Mouse (Mus musculus) hindbrain, postnatal 0 days (tissue): Measurements from ENCODE around the gene Ppfibp2. TPM values are rescaled to one million over a fixed set of nuclear protein-coding genes. Genes with fewer than 3 reads are reported as not detected.

Experiments
- ATAC-seq: fragments of 200-750 bp; cut with Nextera tagmentation; 2 replicates; pipeline ENCODE4 v1.8.0; 2017; ENCODE audit warnings: mild to moderate bottlenecking, moderate TSS enrichment, moderate library complexity
- DNase-seq: peaks from one replicate; pipeline ENCODE4 v3.0.0-alpha.2; 2015; ENCODE audit warnings: low spot score
- H3K27ac ChIP-seq: fragments of 300-500 bp; sonication (generic); 2 replicates; pipeline ENCODE4 v1.5.1; 2014; ENCODE audit warnings: mild to moderate bottlenecking
- H3K27me3 ChIP-seq: fragments of 300-500 bp; sonication (generic); 2 replicates; pipeline ENCODE4 v1.6.1; 2014; ENCODE audit warnings: low read length, mixed read lengths; ENCODE audit not compliant: insufficient read depth
- H3K36me3 ChIP-seq: fragments of 300-500 bp; sonication (generic); 2 replicates; pipeline ENCODE4 v1.6.1; 2014; ENCODE audit warnings: low read length, mixed read lengths; ENCODE audit not compliant: insufficient read depth
- H3K4me1 ChIP-seq: fragments of 300-500 bp; sonication (generic); 2 replicates; pipeline ENCODE4 v1.6.1; 2014; ENCODE audit warnings: antibody characterized with exemption, low read length, mixed read lengths; ENCODE audit not compliant: insufficient read depth
- H3K4me2 ChIP-seq: fragments of 300-500 bp; sonication (generic); 2 replicates; pipeline ENCODE4 v1.6.1; 2014; ENCODE audit warnings: low read depth, mild to moderate bottlenecking, low read length, moderate library complexity, mixed read lengths
- H3K4me3 ChIP-seq: fragments of 300-500 bp; sonication (generic); 2 replicates; pipeline ENCODE4 v1.5.1; 2014; ENCODE audit warnings: low read length
- H3K9ac ChIP-seq: fragments of 300-500 bp; sonication (generic); replicated peaks from 2 replicates; pipeline ENCODE4 v1.6.1; 2014; ENCODE audit warnings: mild to moderate bottlenecking, low read length, moderate library complexity, mixed read lengths
- H3K9me3 ChIP-seq: fragments of 300-500 bp; sonication (generic); 2 replicates; pipeline ENCODE4 v1.6.1; 2016; ENCODE audit warnings: low read length, mixed read lengths
- CTCF ChIP-seq: IDR thresholded peaks from 2 replicates; pipeline ENCODE4 v1.5.1; 2016; ENCODE audit warnings: antibody characterized with exemption, control low read depth, low read depth
- WGBS: fragments of 180-500 bp; shearing (Covaris S2); extraction: QIAGEN DNeasy Blood & Tissue Kit; methylation state at CpG from one replicate; pipeline ENCODE4 v1.1.7; 2014; 5-methylcytosine and 5-hydroxymethylcytosine counted together
- polyA plus RNA-seq: library from polyadenylated mRNA; unstranded; fragments of >200 nt; fragmentation: Nextera tagmentation; extraction: Ambion mirVana; gene quantifications from 2 replicates; pipeline ENCODE4 v1.2.1, GENCODE M21; 2015
- total RNA-seq: library from RNA; depleted of rRNA; stranded (reverse); fragments of >200 nt; gene quantifications from 2 replicates; pipeline ENCODE4 v1.2.3, GENCODE M21; 2014

Gene Ppfibp2
- total and polyA plus RNA-seq, 2 experiments from 2014 or later: 2.3 to 3.4 TPM

DNA sequence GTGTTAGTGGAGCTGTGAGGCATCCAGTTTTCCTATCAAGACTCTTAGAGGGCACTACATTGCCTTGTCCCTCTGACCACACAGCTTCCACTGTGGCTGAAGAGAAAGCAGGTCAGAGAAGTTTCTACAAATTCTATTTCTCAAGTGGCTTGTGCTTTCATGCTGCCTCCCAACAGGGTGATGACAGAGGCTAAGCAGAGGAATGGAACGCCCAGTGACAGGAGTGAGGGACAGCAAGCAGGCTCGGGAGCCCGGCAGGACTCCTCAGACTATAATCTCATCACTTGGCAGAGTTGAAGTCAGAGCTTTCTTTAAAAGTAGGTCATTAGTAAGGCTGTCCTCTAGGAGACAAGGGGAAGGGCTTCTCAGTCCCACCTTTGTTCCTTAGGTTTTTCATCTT is 160.9 kb downstream of the Ppfibp2 start:
- Histone ChIP-seq H3K4me3 (no peak overlapping the region), H3K4me1 (peaks cover 2% of the 10 kb centered on the region; the same call in 1 of the 2 replicates), H3K9ac (no peak overlapping the region), H3K27me3 (no peaks in the 10 kb centered on the region), H3K4me2 (no peak overlapping the region), H3K36me3 (no peaks in the 10 kb centered on the region), H3K9me3 (no peaks in the 10 kb centered on the region), H3K27ac (no peak overlapping the region)
- no peak for TF ChIP-seq CTCF
- no peak for DNase-seq
- 74% methylated on average over 3 of the region's 3 CpGs for WGBS
- no peak for ATAC-seq

DNA sequence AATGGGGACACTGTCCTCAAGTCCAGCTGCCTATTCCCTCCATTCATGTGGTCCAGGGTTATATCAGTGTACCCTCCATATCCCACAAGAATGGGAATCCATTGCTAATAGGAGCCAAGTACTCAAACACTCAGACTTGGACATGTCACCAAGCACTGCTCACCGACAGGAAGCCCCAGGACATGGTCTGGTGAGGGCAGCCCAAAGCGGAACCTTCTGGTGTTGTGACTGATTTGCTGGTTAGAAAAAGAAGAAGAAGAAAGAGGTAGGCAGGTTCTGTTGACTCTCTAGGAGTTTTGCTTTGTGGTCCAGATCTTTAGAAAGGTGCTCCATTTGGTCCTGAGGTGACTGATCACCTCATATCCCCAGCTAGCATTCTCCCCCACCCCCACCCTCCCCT is 161.7 kb downstream of the Ppfibp2 start:
- Histone ChIP-seq H3K27ac (no peak overlapping the region), H3K4me3 (no peak overlapping the region), H3K4me2 (no peak overlapping the region), H3K27me3 (no peaks in the 10 kb centered on the region), H3K4me1 (peaks cover 2% of the 10 kb centered on the region; the same call in 1 of the 2 replicates), H3K9me3 (no peaks in the 10 kb centered on the region), H3K9ac (no peak overlapping the region), H3K36me3 (no peaks in the 10 kb centered on the region)
- ATAC-seq: no peak
- no peak for DNase-seq
- TF ChIP-seq CTCF: no peak
- 89% methylated on average over 2 of the region's 2 CpGs for WGBS

DNA sequence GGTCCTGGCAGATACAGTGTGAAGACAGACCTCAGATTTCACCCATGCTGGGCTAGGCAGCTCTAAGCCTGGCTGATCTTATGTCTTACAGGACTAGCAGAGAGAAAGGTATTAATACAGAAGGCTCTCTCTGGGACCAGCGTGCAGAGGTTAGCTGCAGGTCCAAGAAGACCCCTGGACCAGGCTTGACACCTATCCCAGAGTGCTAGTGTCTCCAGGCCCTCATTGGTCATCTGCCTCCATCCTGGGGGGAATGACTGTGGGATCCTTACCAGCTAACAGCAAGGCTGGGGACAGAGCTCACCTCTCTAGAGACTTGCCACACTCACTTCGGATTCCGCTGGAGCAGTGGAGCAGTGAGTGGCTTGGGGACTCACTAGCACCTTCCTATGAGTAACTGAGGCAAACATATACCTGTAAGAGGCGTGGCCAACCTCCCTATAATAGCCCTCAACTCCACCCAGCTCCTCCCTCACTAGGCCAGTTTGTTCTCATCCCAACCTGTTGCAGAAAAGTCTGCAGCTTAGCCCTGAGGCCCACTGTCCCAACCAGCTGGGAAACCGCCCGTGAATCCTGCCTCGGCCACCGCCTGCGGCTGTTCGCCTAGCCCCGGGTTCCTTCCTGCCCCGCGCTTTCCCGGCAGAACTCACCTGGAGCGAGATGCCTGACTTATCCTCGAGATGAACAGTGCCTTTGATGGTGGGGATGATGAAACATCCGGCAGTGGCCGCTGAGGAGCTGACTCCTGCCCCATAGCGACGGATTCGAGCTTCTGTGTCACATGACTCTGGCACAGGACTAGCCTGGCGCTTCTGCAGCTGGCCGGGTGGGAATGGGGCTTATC is 162.5 kb downstream of the Ppfibp2 start, which contains the start of gene Cyb5r2:
Gene Cyb5r2 (minus strand): TSS at position 725 of the 844 bp plus-strand sequence.
- TF ChIP-seq CTCF: peak; percentile 40
- ATAC-seq: peak; percentile 88
- Histone ChIP-seq H3K9ac (0 out of 2 replicates have a peak within 1 kb of the TSS, but pooled peaks have one; percentile 21), H3K4me3 (peak within 1 kb of the TSS; percentile 30), H3K36me3 (no peaks in the 10 kb centered on the region), H3K27ac (no peak within 1 kb of the TSS), H3K4me1 (peaks cover 2% of the 10 kb centered on the region; the same call in 1 of the 2 replicates), H3K27me3 (no peaks in the 10 kb centered on the region), H3K9me3 (no peaks in the 10 kb centered on the region), H3K4me2 (peak within 1 kb of the TSS; percentile 63)
- 17% methylated on average over 23 of the region's 23 CpGs for WGBS
- peak; percentile 63 for DNase-seq

DNA sequence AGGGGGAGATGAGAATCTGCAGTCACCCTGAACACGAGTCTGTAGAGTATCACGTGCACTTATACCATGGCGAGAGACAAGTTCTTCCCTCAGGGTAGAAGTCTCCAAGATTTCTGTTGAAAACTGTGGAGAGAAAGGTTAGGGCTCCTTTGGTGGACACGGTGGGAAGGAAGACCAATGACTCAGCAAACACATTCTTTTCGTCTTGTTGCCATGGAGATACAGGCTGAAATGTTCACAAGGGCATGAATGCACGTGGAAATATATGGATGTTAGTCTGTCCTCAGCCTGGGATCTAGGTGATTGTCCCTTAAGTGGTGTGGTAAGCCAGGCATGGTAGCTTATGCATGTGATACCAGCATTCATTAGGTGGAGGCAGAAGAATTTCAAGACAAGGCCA is 175.8 kb downstream of the Ppfibp2 start:
- H3K9me3 ChIP-seq: no peaks in the 10 kb centered on the region
- H3K27me3 ChIP-seq: no peaks in the 10 kb centered on the region
- H3K4me1 ChIP-seq: no peaks in the 10 kb centered on the region
- ATAC-seq (no peak), DNase-seq (no peak)
- 43% methylated on average over 6 of the region's 6 CpGs for WGBS
- H3K27ac ChIP-seq: no peak overlapping the region
- H3K4me3 ChIP-seq: no peak overlapping the region
- H3K36me3 ChIP-seq: no peaks in the 10 kb centered on the region
- H3K4me2 ChIP-seq: no peak overlapping the region
- no peak for TF ChIP-seq CTCF
- H3K9ac ChIP-seq: no peak overlapping the region

DNA sequence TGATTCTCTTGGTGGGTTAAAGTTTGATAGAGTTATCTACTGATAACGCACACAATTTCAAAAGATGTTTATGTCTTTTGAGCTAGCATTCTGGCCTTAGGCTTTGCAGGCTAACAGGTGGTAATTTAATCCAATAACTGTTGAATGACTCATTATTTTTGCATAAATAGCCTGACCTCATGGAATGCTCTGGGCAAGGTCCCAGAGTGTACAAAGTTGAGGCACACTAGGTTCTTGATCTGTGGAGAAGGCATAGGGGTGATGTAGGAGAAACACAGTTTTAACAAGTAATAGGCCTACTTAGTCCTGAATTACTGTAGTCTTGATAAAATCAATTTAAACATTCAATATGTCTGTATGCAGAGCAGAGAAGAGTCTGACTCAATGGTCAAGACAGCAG is 183.2 kb downstream of the Ppfibp2 start:
- no peaks in the 10 kb centered on the region for H3K4me1 ChIP-seq
- H3K9me3 ChIP-seq: no peaks in the 10 kb centered on the region
- H3K36me3 ChIP-seq: no peaks in the 10 kb centered on the region
- no peak overlapping the region for H3K9ac ChIP-seq
- H3K27ac ChIP-seq: no peak overlapping the region
- no peak overlapping the region for H3K4me2 ChIP-seq
- no peak overlapping the region for H3K4me3 ChIP-seq
- no peaks in the 10 kb centered on the region for H3K27me3 ChIP-seq
- no peak for TF ChIP-seq CTCF
- WGBS: 92% methylated on average over 1 of the region's 1 CpGs
- no peak for ATAC-seq
- DNase-seq: no peak

DNA sequence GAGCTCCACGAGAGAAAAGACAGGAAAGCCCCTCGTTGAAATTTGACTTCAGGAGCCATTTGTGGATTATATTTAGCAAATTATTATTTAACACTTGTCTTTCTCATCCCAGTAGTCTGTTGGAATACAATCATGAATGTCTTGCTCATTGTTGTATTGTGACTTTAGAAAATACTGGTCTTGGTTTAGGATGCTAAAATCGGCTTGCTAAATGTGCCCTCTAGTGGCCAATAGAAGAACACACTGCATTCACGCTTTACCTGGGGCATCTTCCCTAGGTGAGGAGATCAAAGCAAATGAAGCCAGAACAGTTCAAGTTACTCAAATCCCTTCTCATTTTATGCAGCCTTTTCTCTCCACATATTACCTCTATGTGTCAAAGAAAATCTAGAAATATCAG is 184.6 kb downstream of the Ppfibp2 start:
- whole genome bisulfite sequencing: 47% methylated on average over 4 of the region's 4 CpGs
- peak; percentile 67 for DNase-seq
- no peak for ATAC-seq

More for the DNA sequence above, 184.6 kb downstream of the Ppfibp2 start:
- no peak overlapping the region for H3K27ac ChIP-seq
- no peaks in the 10 kb centered on the region for H3K9me3 ChIP-seq
- no peak overlapping the region for H3K4me2 ChIP-seq
- H3K27me3 ChIP-seq: no peaks in the 10 kb centered on the region
- peak; percentile 86 for TF ChIP-seq CTCF
- no peak overlapping the region for H3K4me3 ChIP-seq
- no peaks in the 10 kb centered on the region for H3K4me1 ChIP-seq
- no peak overlapping the region for H3K9ac ChIP-seq
- no peaks in the 10 kb centered on the region for H3K36me3 ChIP-seq
